Mouse (Mus musculus) MEL (cell line): ENCODE data around the gene Col20a1. TPM values are rescaled to one million over a fixed set of nuclear protein-coding genes. Genes with fewer than 3 reads are reported as not detected.
A peak's percentile ranks its signal among the peaks of the same experiment; 100 is the strongest.

Experiments
- DNase-seq: peaks from one replicate; pipeline ENCODE4 v3.0.0; 2011; ENCODE audit warnings: low read depth, low spot score
- H3K27ac ChIP-seq: 2 replicates; pipeline ENCODE4 v1.5.1; 2012; ENCODE audit warnings: low read depth, mild to moderate bottlenecking, control low read depth, low read length, moderate library complexity; ENCODE audit not compliant: control insufficient read depth
- H3K27me3 ChIP-seq, 2 experiments: fragments of 150-350 bp in 1 of 2; sonication (generic) in 1 of 2; 2 replicates each; pipeline ENCODE4 v1.6.1; 2012; ENCODE audit warnings: low read length in 2 of 2, mild to moderate bottlenecking in 2 of 2, improper control_type of control experiment in 1 of 2, moderate library complexity in 1 of 2; ENCODE audit not compliant: insufficient read depth in 2 of 2, control insufficient read depth in 1 of 2
- H3K36me3 ChIP-seq, 2 experiments: 2 replicates each; pipeline ENCODE4 v1.6.1; 2012 to 2014; ENCODE audit warnings: low read length in 2 of 2, improper control_type of control experiment in 1 of 2, inconsistent platforms in 1 of 2, mild to moderate bottlenecking in 1 of 2; ENCODE audit not compliant: insufficient read depth in 2 of 2, control insufficient read depth in 1 of 2
- H3K4me1 ChIP-seq, 2 experiments: fragments of 150-350 bp in 1 of 2; sonication (generic) in 1 of 2; 2 replicates each; pipeline ENCODE4 v1.6.1; 2012; ENCODE audit warnings: low read length in 2 of 2, improper control_type of control experiment in 1 of 2, mild to moderate bottlenecking in 1 of 2; ENCODE audit not compliant: insufficient read depth in 2 of 2, control insufficient read depth in 1 of 2
- H3K4me3 ChIP-seq, 2 experiments: fragments of 150-350 bp in 1 of 2; sonication (generic) in 1 of 2; 2 replicates each; pipeline ENCODE4 v1.5.1; 2012; ENCODE audit warnings: low read depth in 2 of 2, low read length in 2 of 2, mild to moderate bottlenecking in 2 of 2, moderate library complexity in 2 of 2, control low read depth in 1 of 2, improper control_type of control experiment in 1 of 2; ENCODE audit not compliant: control insufficient read depth in 1 of 2, insufficient read depth in 1 of 2
- H3K79me2 ChIP-seq: 2 replicates; pipeline ENCODE4 v1.6.1; 2012; ENCODE audit warnings: mild to moderate bottlenecking, low read length, moderate library complexity; ENCODE audit not compliant: control insufficient read depth, poor library complexity, insufficient read depth
- H3K9ac ChIP-seq: 2 replicates; pipeline ENCODE4 v1.6.1; 2012; ENCODE audit warnings: low read depth, mild to moderate bottlenecking, control low read depth, low read length, moderate library complexity; ENCODE audit not compliant: control insufficient read depth, poor library complexity, severe bottlenecking
- H3K9me3 ChIP-seq: fragments of 150-350 bp; sonication (generic); replicated peaks from 2 replicates; pipeline ENCODE4 v1.6.1; 2012; ENCODE audit warnings: mild to moderate bottlenecking, low read length, improper control_type of control experiment, moderate library complexity; ENCODE audit not compliant: insufficient read depth
- BHLHE40 ChIP-seq: IDR thresholded peaks from 2 replicates; pipeline ENCODE4 v1.6.1; 2012; ENCODE audit warnings: low read depth, mild to moderate bottlenecking, inconsistent platforms, low read length, improper control_type of control experiment, borderline replicate concordance
- CHD2 ChIP-seq: IDR thresholded peaks from 2 replicates; pipeline ENCODE4 v1.6.1; 2011; ENCODE audit warnings: low read length, improper control_type of control experiment
- CTCF ChIP-seq, 3 experiments: IDR thresholded peaks in 2 of 3; conservative IDR thresholded peaks in 1 of 3; 2 replicates each; pipeline ENCODE4 v1.5.1; 2011 to 2012; ENCODE audit warnings: low read length in 3 of 3, low read depth in 2 of 3, mild to moderate bottlenecking in 2 of 3, improper control_type of control experiment in 1 of 3, inconsistent platforms in 1 of 3, mixed read lengths in 1 of 3, moderate library complexity in 1 of 3; ENCODE audit not compliant: control insufficient read depth in 1 of 3, insufficient read depth in 1 of 3, poor library complexity in 1 of 3, severe bottlenecking in 1 of 3
- E2F4 ChIP-seq: IDR thresholded peaks from 2 replicates; pipeline ENCODE4 v1.6.1; 2011; ENCODE audit warnings: low read depth, low read length, improper control_type of control experiment, borderline replicate concordance
- ELF1 ChIP-seq: IDR thresholded peaks from 2 replicates; pipeline ENCODE4 v1.6.1; 2014; ENCODE audit warnings: low read depth, mild to moderate bottlenecking, inconsistent platforms, low read length, improper control_type of control experiment, moderate library complexity
- EP300 ChIP-seq, 2 experiments: IDR thresholded peaks; 2 replicates each; pipeline ENCODE4 v1.6.1; 2011; ENCODE audit warnings: improper control_type of control experiment in 2 of 2, low read length in 2 of 2, low read depth in 1 of 2, mild to moderate bottlenecking in 1 of 2
- GATA1 ChIP-seq: IDR thresholded peaks from 2 replicates; pipeline ENCODE4 v1.6.1; 2011; ENCODE audit warnings: low read depth, low read length, improper control_type of control experiment
- HCFC1 ChIP-seq: IDR thresholded peaks from 2 replicates; pipeline ENCODE4 v1.6.1; 2012; ENCODE audit warnings: low read depth, mild to moderate bottlenecking, inconsistent platforms, low read length, improper control_type of control experiment, moderate library complexity
- KAT2A ChIP-seq: conservative IDR thresholded peaks from 2 replicates; pipeline ENCODE4 v1.6.1; 2012; ENCODE audit warnings: low read depth, low read length, improper control_type of control experiment, inconsistent platforms
- MAZ ChIP-seq: IDR thresholded peaks from 2 replicates; pipeline ENCODE4 v1.6.1; 2012; ENCODE audit warnings: low read depth, mild to moderate bottlenecking, inconsistent platforms, low read length, improper control_type of control experiment
- MXI1 ChIP-seq: IDR thresholded peaks from 2 replicates; pipeline ENCODE4 v1.6.1; 2011; ENCODE audit warnings: mild to moderate bottlenecking, low read depth, low read length, improper control_type of control experiment
- MYC ChIP-seq: IDR thresholded peaks from 2 replicates; pipeline ENCODE4 v1.6.1; 2011; ENCODE audit warnings: low read depth, mild to moderate bottlenecking, low read length, improper control_type of control experiment, moderate library complexity
- NELFE ChIP-seq: IDR thresholded peaks from 2 replicates; pipeline ENCODE4 v1.6.1; 2011; ENCODE audit warnings: low read depth, low read length, improper control_type of control experiment
- POLR2A ChIP-seq, 2 experiments: IDR thresholded peaks; 2 replicates each; pipeline ENCODE4 v1.6.1; 2011 to 2012; ENCODE audit warnings: low read length in 2 of 2, mild to moderate bottlenecking in 2 of 2, control low read depth in 1 of 2, improper control_type of control experiment in 1 of 2, low read depth in 1 of 2, moderate library complexity in 1 of 2; ENCODE audit not compliant: control insufficient read depth in 1 of 2, insufficient read depth in 1 of 2, poor library complexity in 1 of 2
- RAD21 ChIP-seq: IDR thresholded peaks from 2 replicates; pipeline ENCODE4 v1.6.1; 2011; ENCODE audit warnings: mild to moderate bottlenecking, low read depth, low read length, improper control_type of control experiment
- RCOR1 ChIP-seq: IDR thresholded peaks from 2 replicates; pipeline ENCODE4 v1.6.1; 2012; ENCODE audit warnings: low read depth, mild to moderate bottlenecking, inconsistent platforms, low read length, improper control_type of control experiment
- SIN3A ChIP-seq: IDR thresholded peaks from 2 replicates; pipeline ENCODE4 v1.6.1; 2012; ENCODE audit warnings: low read length, improper control_type of control experiment, inconsistent platforms
- SMC3 ChIP-seq: IDR thresholded peaks from 2 replicates; pipeline ENCODE4 v1.6.1; 2011; ENCODE audit warnings: low read depth, low read length, improper control_type of control experiment
- USF2 ChIP-seq, 2 experiments: IDR thresholded peaks; 2 replicates each; pipeline ENCODE4 v1.6.1; 2011 to 2012; ENCODE audit warnings: improper control_type of control experiment in 2 of 2, low read length in 2 of 2, borderline replicate concordance in 1 of 2, inconsistent platforms in 1 of 2, low read depth in 1 of 2, mild to moderate bottlenecking in 1 of 2; ENCODE audit not compliant: insufficient read depth in 1 of 2
- ZMIZ1 ChIP-seq: IDR thresholded peaks from 2 replicates; pipeline ENCODE4 v1.6.1; 2012; ENCODE audit warnings: low read depth, mild to moderate bottlenecking, inconsistent platforms, low read length, improper control_type of control experiment, moderate library complexity
- polyA plus RNA-seq, 2 experiments: library from polyadenylated mRNA; stranded (reverse) in 1 of 2; unstranded in 1 of 2; fragments of >175 nt in 1 of 2; fragments of >200 nt in 1 of 2; gene quantifications; 2 replicates each; pipeline versions ENCODE4 v1.2.1 to v1.2.4; 2012; ENCODE audit warnings: low replicate concordance in 2 of 2, low read depth in 1 of 2; ENCODE audit not compliant: insufficient read length in 2 of 2, insufficient read depth in 1 of 2, missing spikeins in 1 of 2
- total RNA-seq: library from RNA; depleted of rRNA; stranded (reverse); fragments of 300-350 nt; gene quantifications from 2 replicates; pipeline ENCODE4 v1.2.3, GENCODE M21; 2012

The Col20a1 gene
- total and polyA plus RNA-seq, 3 experiments: 0.23 to 0.40 TPM; not detected in 1

GRCm38 (mm10) chr2:180962616-180963308, 23.6 kb upstream of the Col20a1 start:
- no peak overlapping the region for H3K4me3 ChIP-seq
- TF ChIP-seq RCOR1 (peak; percentile 56; the same call in 1 of the 2 replicates), BHLHE40 (peak; percentile 30; the same call in 1 of the 2 replicates), MXI1 (no peak), GATA1 (0 out of 2 replicates have a peak, but pooled peaks have one; percentile 25)
- TF ChIP-seq, all 39 proteins: peak for 3
- H3K27ac ChIP-seq: no peak overlapping the region
- H3K9me3 ChIP-seq: no peaks in the 10 kb centered on the region
- no peak for DNase-seq
- peaks cover 3 to 4% of the 10 kb centered on the region in 2 experiments; a peak in 3 of 4 replicates for H3K27me3 ChIP-seq
- H3K36me3 ChIP-seq: peaks cover 0 to 9% of the 10 kb centered on the region in 2 experiments; a peak in 1 of 4 replicates
- peaks cover 0 to 7% of the 10 kb centered on the region in 2 experiments; a peak in 1 of 4 replicates for H3K4me1 ChIP-seq
- H3K79me2 ChIP-seq: peaks cover 7% of the 10 kb centered on the region
- H3K9ac ChIP-seq: no peak overlapping the region

DNA sequence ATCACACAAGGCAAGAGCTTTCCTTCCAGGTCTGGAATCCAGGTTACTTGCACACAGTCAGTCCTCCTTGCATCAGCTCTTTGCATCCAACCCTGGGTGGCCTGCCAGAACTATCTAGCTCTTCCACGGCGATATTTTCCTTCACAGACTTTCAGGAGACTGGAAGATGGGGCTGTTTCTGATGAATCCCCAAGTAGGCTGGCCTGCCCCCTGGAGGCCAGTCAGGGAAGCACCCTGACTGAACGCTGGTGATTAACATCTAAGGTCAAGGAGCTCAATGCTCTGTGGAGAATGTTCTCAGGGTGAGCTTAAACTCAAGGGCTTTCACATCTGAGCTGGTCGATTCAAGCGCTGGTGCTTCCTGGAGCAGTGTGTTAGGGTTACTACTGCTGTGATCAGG, 22.4 kb upstream of the Col20a1 start:
- Histone ChIP-seq H3K4me3 (no peak overlapping the region), H3K4me1 (peaks cover 2 to 7% of the 10 kb centered on the region in 2 experiments; a peak in 2 of 4 replicates), H3K27ac (no peak overlapping the region), H3K79me2 (peaks cover 16% of the 10 kb centered on the region), H3K27me3 (peaks cover 1 to 4% of the 10 kb centered on the region in 2 experiments; a peak in 3 of 4 replicates), H3K9ac (0 out of 2 replicates have a peak overlapping the region, but pooled peaks have one; percentile 17), H3K9me3 (no peaks in the 10 kb centered on the region), H3K36me3 (peaks cover 0 to 11% of the 10 kb centered on the region in 2 experiments; a peak in 3 of 4 replicates)
- TF ChIP-seq CHD2 (no peak), CTCF (IDR thresholded peaks at IDR 0.05 in 2 of 3, conservative IDR thresholded peaks at IDR 0.05 in 1 of 3; ENCODE audit: control insufficient read depth in 1 of 3, insufficient read depth in 1 of 3, low read depth in 2 of 3, low read length in 3 of 3, poor library complexity in 1 of 3, severe bottlenecking in 1 of 3) (peak; percentile 83 to 95 (median 87)), SMC3 (peak; percentile 68), RAD21 (peak; percentile 46), GATA1 (peak; percentile 34; the same call in 1 of the 2 replicates)
- DNase-seq: peak; percentile 76

DNA sequence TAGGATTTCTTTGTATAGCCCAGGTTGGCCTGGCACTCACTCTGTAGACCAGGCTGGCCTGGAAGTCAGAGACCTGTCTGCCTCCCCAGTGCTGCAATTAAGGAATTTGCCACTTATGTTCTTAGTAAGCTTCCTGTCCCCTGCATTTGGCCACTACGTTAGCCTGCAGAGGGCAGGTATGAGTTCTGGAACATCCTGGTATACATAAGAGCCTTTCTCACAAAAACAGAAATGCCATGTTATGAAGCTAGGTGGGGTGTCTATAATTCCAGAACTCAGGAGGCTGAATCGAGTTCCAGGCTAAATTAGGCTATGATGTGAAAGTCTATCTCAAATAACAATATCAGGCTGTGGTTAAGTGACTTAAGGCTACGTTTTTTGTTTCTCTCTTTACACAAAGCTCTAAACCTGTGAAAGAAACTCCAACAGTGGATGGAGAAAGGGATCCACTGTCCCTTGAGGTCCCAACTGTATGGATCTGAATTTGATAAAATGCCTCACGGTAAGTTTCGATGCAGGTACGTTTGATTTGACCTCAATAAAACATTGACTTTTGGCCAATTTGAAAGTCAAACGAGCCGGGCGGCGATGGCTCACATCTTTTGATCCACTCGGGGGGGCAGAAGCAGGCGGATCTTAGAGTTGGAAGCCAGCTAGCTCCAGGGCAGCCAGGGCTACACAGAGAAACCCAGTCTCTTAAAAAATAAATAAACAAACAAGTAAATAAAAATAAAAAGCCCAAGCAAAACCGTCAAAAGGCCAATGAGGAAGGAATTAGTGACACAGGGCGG, 20.0 kb upstream of the Col20a1 start:
- peaks cover 0 to 11% of the 10 kb centered on the region in 2 experiments; a peak in 3 of 4 replicates for H3K36me3 ChIP-seq
- H3K27ac ChIP-seq: peak overlapping the region; percentile 51
- peaks cover 21% of the 10 kb centered on the region for H3K79me2 ChIP-seq
- peak; percentile 69 for DNase-seq
- no peaks in the 10 kb centered on the region for H3K9me3 ChIP-seq
- no peaks in the 10 kb centered on the region for H3K27me3 ChIP-seq
- H3K4me1 ChIP-seq: peaks cover 2 to 7% of the 10 kb centered on the region in 2 experiments; a peak in 2 of 4 replicates
- peak overlapping the region; percentile 78 for H3K9ac ChIP-seq
- H3K4me3 ChIP-seq: peak overlapping the region; percentile 72 to 88
- 0 out of 2 replicates have a peak, but pooled peaks have one; percentile 22 for TF ChIP-seq HCFC1
- TF ChIP-seq ELF1: no peak
- TF ChIP-seq MAZ: no peak
- TF ChIP-seq MYC: no peak
- TF ChIP-seq EP300 (IDR thresholded peaks at IDR 0.05; ENCODE audit: low read depth in 1 of 2, low read length in 2 of 2): no peak
- TF ChIP-seq SIN3A: no peak; the same call in 1 of the 2 replicates
- no peak; the same call in 1 of the 2 replicates for TF ChIP-seq NELFE
- TF ChIP-seq E2F4: no peak
- no peak for TF ChIP-seq POLR2A (IDR thresholded peaks at IDR 0.05; ENCODE audit: control insufficient read depth in 1 of 2, insufficient read depth in 1 of 2, low read depth in 1 of 2, low read length in 2 of 2, poor library complexity in 1 of 2)
- no peak for TF ChIP-seq KAT2A
- TF ChIP-seq USF2 (IDR thresholded peaks at IDR 0.05; ENCODE audit: borderline replicate concordance in 1 of 2, insufficient read depth in 1 of 2, low read depth in 1 of 2, low read length in 2 of 2): no peak
- TF ChIP-seq BHLHE40: no peak
- peak in 1 of 3 experiments; percentile 42; a peak in 3 of 6 replicates for TF ChIP-seq CTCF (IDR thresholded peaks at IDR 0.05 in 2 of 3, conservative IDR thresholded peaks at IDR 0.05 in 1 of 3; ENCODE audit: control insufficient read depth in 1 of 3, insufficient read depth in 1 of 3, low read depth in 2 of 3, low read length in 3 of 3, poor library complexity in 1 of 3, severe bottlenecking in 1 of 3)
- TF ChIP-seq SMC3: peak; percentile 28
- no peak for TF ChIP-seq CHD2
- 0 out of 2 replicates have a peak, but pooled peaks have one; percentile 23 for TF ChIP-seq ZMIZ1
